Mouse (Mus musculus): ENCODE data around the gene Tnfrsf14. TPM values are rescaled to one million over a fixed set of nuclear protein-coding genes. Genes with fewer than 3 reads are reported as not detected.
A peak's percentile ranks its signal among the peaks of the same experiment; 100 is the strongest.

Gene Tnfrsf14
- polyA plus RNA-seq, 1 experiment from 2014 or later = 0.78 TPM

GRCm38 (mm10) chr4:154963190-154963836, 35.0 kb upstream of the Tnfrsf14 start:
- ATAC-seq (ENCODE audit: insufficient read depth) (no peak), DNase-seq (no peak)
- Histone ChIP-seq H3K4me2 (peak overlapping the region; percentile 83), H3K4me1 (ENCODE audit: insufficient read depth) (peaks cover 7% of the 10 kb centered on the region), H3K27me3 (ENCODE audit: insufficient read depth, low read length) (peaks cover 52% of the 10 kb centered on the region), H3K36me3 (ENCODE audit: insufficient read depth) (peaks cover 20% of the 10 kb centered on the region), H3K4me3 (ENCODE audit: low read depth, low read length) (peak overlapping the region; percentile 87), H3K9ac (no peak overlapping the region), H3K9me3 (ENCODE audit: low read depth, low read length) (no peaks in the 10 kb centered on the region), H3K27ac (ENCODE audit: low read depth) (no peak overlapping the region)
- WGBS = 24% methylated on average over 11 of the region's 11 CpGs
- no peak for TF ChIP-seq CTCF (IDR thresholded peaks at IDR 0.05; ENCODE audit: low read depth)

GRCm38 (mm10) chr4:154962683-154963082, 34.3 kb upstream of the Tnfrsf14 start:
- no peak overlapping the region for H3K4me3 ChIP-seq (ENCODE audit: low read depth, low read length)
- no peak overlapping the region for H3K27ac ChIP-seq (ENCODE audit: low read depth)
- no peak for ATAC-seq (ENCODE audit: insufficient read depth)
- 80% methylated on average over 7 of the region's 7 CpGs for WGBS
- H3K4me1 ChIP-seq (ENCODE audit: insufficient read depth) = peaks cover 13% of the 10 kb centered on the region
- TF ChIP-seq CTCF (IDR thresholded peaks at IDR 0.05; ENCODE audit: low read depth) = no peak
- H3K36me3 ChIP-seq (ENCODE audit: insufficient read depth) = peaks cover 15% of the 10 kb centered on the region
- peak overlapping the region; percentile 83; the same call in 1 of the 2 replicates for H3K4me2 ChIP-seq
- DNase-seq = no peak
- peaks cover 55% of the 10 kb centered on the region for H3K27me3 ChIP-seq (ENCODE audit: insufficient read depth, low read length)
- H3K9me3 ChIP-seq (ENCODE audit: low read depth, low read length) = no peaks in the 10 kb centered on the region
- H3K9ac ChIP-seq = no peak overlapping the region

- Histone ChIP-seq H3K4me2 (peak overlapping the region; percentile 68), H3K4me1 (ENCODE audit: insufficient read depth) (peaks cover 17% of the 10 kb centered on the region), H3K27me3 (ENCODE audit: insufficient read depth, low read length) (peaks cover 62% of the 10 kb centered on the region)
Measured at GRCm38 (mm10) chr4:154961911-154962310, 33.5 kb upstream of the Tnfrsf14 start.

GRCm38 (mm10) chr4:154961226-154961738, 32.9 kb upstream of the Tnfrsf14 start:
- Histone ChIP-seq H3K36me3 (ENCODE audit: insufficient read depth) (peaks cover 6% of the 10 kb centered on the region; the same call in 1 of the 2 replicates), H3K4me1 (ENCODE audit: insufficient read depth) (peaks cover 17% of the 10 kb centered on the region), H3K9ac (peak overlapping the region; percentile 32), H3K27me3 (ENCODE audit: insufficient read depth, low read length) (peaks cover 64% of the 10 kb centered on the region), H3K27ac (ENCODE audit: low read depth) (no peak overlapping the region), H3K9me3 (ENCODE audit: low read depth, low read length) (no peaks in the 10 kb centered on the region), H3K4me2 (peak overlapping the region; percentile 68), H3K4me3 (ENCODE audit: low read depth, low read length) (peak overlapping the region; percentile 41)
- ATAC-seq (ENCODE audit: insufficient read depth) (no peak), DNase-seq (peak; percentile 41)
- TF ChIP-seq CTCF (IDR thresholded peaks at IDR 0.05; ENCODE audit: low read depth) = no peak
- WGBS = under 1% methylated on average over 47 of the region's 47 CpGs

More at GRCm38 (mm10) chr4:154961911-154962310, 33.5 kb upstream of the Tnfrsf14 start:
- Histone ChIP-seq H3K9me3 (ENCODE audit: low read depth, low read length) (no peaks in the 10 kb centered on the region), H3K27ac (ENCODE audit: low read depth) (no peak overlapping the region), H3K9ac (no peak overlapping the region), H3K36me3 (ENCODE audit: insufficient read depth) (peaks cover 12% of the 10 kb centered on the region; the same call in 1 of the 2 replicates), H3K4me3 (ENCODE audit: low read depth, low read length) (peak overlapping the region; percentile 41)
- DNase-seq (peak; percentile 28), ATAC-seq (ENCODE audit: insufficient read depth) (no peak)
- WGBS = 27% methylated on average over 13 of the region's 13 CpGs
- TF ChIP-seq CTCF (IDR thresholded peaks at IDR 0.05; ENCODE audit: low read depth) = no peak

GRCm38 (mm10) chr4:154960690-154961225, 32.4 kb upstream of the Tnfrsf14 start, which contains the start of gene Hes5:
Gene Hes5, plus strand, starts transcription at chr4:154960923.
- Histone ChIP-seq H3K9me3 (ENCODE audit: low read depth, low read length) (no peaks in the 10 kb centered on the region), H3K9ac (peak within 1 kb of the TSS; percentile 32), H3K27me3 (ENCODE audit: insufficient read depth, low read length) (peaks cover 64% of the 10 kb centered on the region), H3K36me3 (ENCODE audit: insufficient read depth) (0 out of 2 replicates have a peak, but pooled peaks cover 2% of the 10 kb centered on the region), H3K4me1 (ENCODE audit: insufficient read depth) (peaks cover 17% of the 10 kb centered on the region), H3K4me3 (ENCODE audit: low read depth, low read length) (peak within 1 kb of the TSS; percentile 41), H3K27ac (ENCODE audit: low read depth) (no peak within 1 kb of the TSS), H3K4me2 (peak within 1 kb of the TSS; percentile 68)
- TF ChIP-seq CTCF (IDR thresholded peaks at IDR 0.05; ENCODE audit: low read depth) = no peak
- DNase-seq (peak; percentile 59), ATAC-seq (ENCODE audit: insufficient read depth) (no peak)
- 1% methylated on average over 62 of the region's 65 CpGs for WGBS

- TF ChIP-seq CTCF (IDR thresholded peaks at IDR 0.05; ENCODE audit: low read depth) = no peak
- WGBS = 28% methylated on average over 19 of the region's 20 CpGs
- Histone ChIP-seq H3K27ac (ENCODE audit: low read depth) (no peak overlapping the region), H3K4me2 (peak overlapping the region; percentile 68), H3K36me3 (ENCODE audit: insufficient read depth) (no peaks in the 10 kb centered on the region), H3K9ac (no peak overlapping the region), H3K27me3 (ENCODE audit: insufficient read depth, low read length) (peaks cover 67% of the 10 kb centered on the region), H3K9me3 (ENCODE audit: low read depth, low read length) (no peaks in the 10 kb centered on the region), H3K4me3 (ENCODE audit: low read depth, low read length) (peak overlapping the region; percentile 41), H3K4me1 (ENCODE audit: insufficient read depth) (peaks cover 13% of the 10 kb centered on the region)
- DNase-seq (no peak), ATAC-seq (ENCODE audit: insufficient read depth) (no peak)
Measured at GRCm38 (mm10) chr4:154960021-154960689, 31.8 kb upstream of the Tnfrsf14 start.

GRCm38 (mm10) chr4:154958621-154959020, 30.3 kb upstream of the Tnfrsf14 start:
- Histone ChIP-seq H3K4me2 (peak overlapping the region; percentile 53; the same call in 1 of the 2 replicates), H3K27ac (ENCODE audit: low read depth) (no peak overlapping the region), H3K4me1 (ENCODE audit: insufficient read depth) (peaks cover 11% of the 10 kb centered on the region), H3K36me3 (ENCODE audit: insufficient read depth) (no peaks in the 10 kb centered on the region), H3K9ac (no peak overlapping the region; the same call in 1 of the 2 replicates), H3K9me3 (ENCODE audit: low read depth, low read length) (no peaks in the 10 kb centered on the region), H3K27me3 (ENCODE audit: insufficient read depth, low read length) (peaks cover 81% of the 10 kb centered on the region), H3K4me3 (ENCODE audit: low read depth, low read length) (no peak overlapping the region)
- no peak for TF ChIP-seq CTCF (IDR thresholded peaks at IDR 0.05; ENCODE audit: low read depth)
- ATAC-seq (ENCODE audit: insufficient read depth) (no peak), DNase-seq (no peak)
- 16% methylated on average over 8 of the region's 8 CpGs for WGBS
